Mouse (Mus musculus) bone marrow, adult 2 months (tissue): Measurements from ENCODE around the gene Macc1.

ENCODE experiments used
- CTCF ChIP-seq: fragments of 200-500 bp; IDR thresholded peaks from 2 replicates; pipeline ENCODE4 v1.5.1; 2011; ENCODE audit warnings: low read length, control low read depth; ENCODE audit not compliant: control insufficient read depth, insufficient read depth
- POLR2A ChIP-seq: fragments of 200-500 bp; IDR thresholded peaks from 2 replicates; pipeline ENCODE4 v1.6.1; 2011; ENCODE audit warnings: low read depth, mild to moderate bottlenecking, control low read depth, low read length, borderline replicate concordance; ENCODE audit not compliant: control insufficient read depth

GRCm38 (mm10) chr12:119410522-119410921 is 96.5 kb downstream of the Macc1 start:
- TF ChIP-seq CTCF (no peak), POLR2A (no peak)
